Mouse (Mus musculus): ENCODE results near the gene Prrc2b. TPM values are rescaled to one million over a fixed set of nuclear protein-coding genes. Genes with fewer than 3 reads are reported as not detected.

Gene Prrc2b
- polyA plus RNA-seq, 1 experiment from 2014 or later: 36.1 TPM

DNA sequence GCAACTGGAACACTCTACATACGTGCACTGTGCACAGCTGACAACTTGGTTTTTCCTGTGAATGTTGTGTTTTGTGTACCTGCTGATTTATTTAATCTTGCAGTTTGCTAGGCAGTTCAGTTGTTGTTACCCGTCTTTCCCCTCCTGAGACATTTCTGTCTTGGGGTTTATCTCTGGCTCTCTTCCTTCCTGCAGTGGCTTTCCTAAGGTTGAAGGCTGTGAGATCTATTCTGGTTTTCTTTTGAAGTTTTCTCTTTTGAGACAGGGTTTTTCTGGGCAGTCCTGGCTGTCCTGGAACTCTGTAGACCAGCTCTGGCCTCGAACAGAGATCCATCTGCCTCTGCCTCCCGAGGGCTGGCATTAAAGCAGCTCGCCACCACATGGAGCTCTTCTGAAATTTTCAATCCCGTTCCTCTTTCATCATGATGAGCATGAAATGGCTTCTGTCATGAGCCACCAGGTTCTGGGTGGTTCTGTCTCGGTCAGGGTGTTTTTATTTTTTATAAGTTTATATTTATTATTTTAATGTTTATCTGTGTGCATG lies 4.2 kb downstream of the Prrc2b start:
- Histone ChIP-seq H3K4me3 (replicated peaks) (no peak overlapping the region), H3K27me3 (replicated peaks) (no peaks in the 10 kb centered on the region), H3K27ac (0 out of 2 replicates have a peak overlapping the region, but pooled peaks have one; percentile 6), H3K9ac (no peak overlapping the region), H3K36me3 (no peaks in the 10 kb centered on the region), H3K4me1 (replicated peaks) (peaks cover 73% of the 10 kb centered on the region), H3K9me3 (no peaks in the 10 kb centered on the region), H3K4me2 (replicated peaks) (peak overlapping the region; percentile 90)
- no peak for ATAC-seq
- 51% methylated on average over 7 of the region's 7 CpGs for WGBS

DNA sequence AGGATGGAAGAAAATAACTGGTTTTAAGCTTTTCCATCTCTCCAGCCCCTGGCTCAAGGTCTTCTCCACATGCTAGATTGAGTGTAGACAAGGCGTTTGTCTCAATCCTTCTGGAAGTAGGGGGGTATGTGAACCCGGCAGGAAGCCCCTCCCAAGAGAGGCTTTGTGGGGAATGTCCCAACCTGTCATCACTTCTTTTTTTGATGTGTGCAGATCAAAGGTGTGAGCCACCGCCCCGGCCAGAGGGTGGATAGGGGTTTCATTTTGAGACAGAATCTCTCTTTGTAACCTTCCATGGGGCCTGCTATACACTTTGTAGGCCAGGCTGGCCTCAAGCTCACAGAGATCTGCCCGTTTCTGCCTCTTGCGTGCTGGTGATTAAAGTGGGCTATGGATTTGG lies 4.7 kb downstream of the Prrc2b start:
- H3K36me3 ChIP-seq: no peaks in the 10 kb centered on the region
- peaks cover 77% of the 10 kb centered on the region for H3K4me1 ChIP-seq (replicated peaks)

DNA sequence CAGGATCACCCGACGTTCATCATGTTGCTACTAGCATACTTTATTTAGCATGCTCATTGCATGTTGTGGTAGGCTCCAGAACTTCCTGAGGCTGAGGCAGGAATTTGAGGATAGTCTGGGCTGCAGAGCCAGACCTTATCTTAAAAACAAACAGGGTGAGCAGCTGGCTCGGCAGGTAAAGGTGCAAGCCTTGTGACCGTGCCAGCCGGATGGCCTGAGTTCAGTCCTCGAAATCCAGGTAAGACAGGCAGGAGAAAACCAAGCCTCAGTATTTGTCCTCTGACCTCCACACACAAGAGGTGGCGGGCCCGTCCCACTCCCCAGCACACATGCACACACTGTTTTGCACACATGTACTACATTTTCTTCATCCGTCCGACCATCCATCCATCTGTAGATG lies 5.8 kb downstream of the Prrc2b start:
- no peak overlapping the region for H3K9ac ChIP-seq
- 42% methylated on average over 10 of the region's 10 CpGs for WGBS
- 0 out of 2 replicates have a peak overlapping the region, but pooled peaks have one; percentile 13 for H3K27ac ChIP-seq

More for the DNA sequence above, 4.7 kb downstream of the Prrc2b start:
- ATAC-seq: no peak
- no peak overlapping the region for H3K27ac ChIP-seq
- peak overlapping the region; percentile 22; the same call in 1 of the 2 replicates for H3K4me2 ChIP-seq (replicated peaks)
- no peak overlapping the region for H3K4me3 ChIP-seq (replicated peaks)
- H3K9ac ChIP-seq: no peak overlapping the region
- WGBS: 60% methylated on average over 6 of the region's 6 CpGs
- no peaks in the 10 kb centered on the region for H3K27me3 ChIP-seq (replicated peaks)
- H3K9me3 ChIP-seq: no peaks in the 10 kb centered on the region

GRCm38 (mm10) chr2:32157328-32157727 lies 6.4 kb downstream of the Prrc2b start:
- H3K27ac ChIP-seq: 0 out of 2 replicates have a peak overlapping the region, but pooled peaks have one; percentile 13
- no peaks in the 10 kb centered on the region for H3K36me3 ChIP-seq
- no peaks in the 10 kb centered on the region for H3K9me3 ChIP-seq
- peaks cover 78% of the 10 kb centered on the region for H3K4me1 ChIP-seq (replicated peaks)
- H3K27me3 ChIP-seq (replicated peaks): no peaks in the 10 kb centered on the region
- ATAC-seq: no peak
- 18% methylated on average over 4 of the region's 4 CpGs for WGBS
- no peak overlapping the region for H3K4me3 ChIP-seq (replicated peaks)
- H3K4me2 ChIP-seq (replicated peaks): peak overlapping the region; percentile 22; the same call in 1 of the 2 replicates
- no peak overlapping the region for H3K9ac ChIP-seq

More for the DNA sequence above, 5.8 kb downstream of the Prrc2b start:
- Histone ChIP-seq H3K9me3 (no peaks in the 10 kb centered on the region), H3K4me2 (replicated peaks) (peak overlapping the region; percentile 22), H3K36me3 (no peaks in the 10 kb centered on the region), H3K4me1 (replicated peaks) (peaks cover 77% of the 10 kb centered on the region), H3K27me3 (replicated peaks) (no peaks in the 10 kb centered on the region), H3K4me3 (replicated peaks) (no peak overlapping the region)
- no peak for ATAC-seq

GRCm38 (mm10) chr2:32158616-32159239 lies 7.8 kb downstream of the Prrc2b start:
- Histone ChIP-seq H3K27ac (no peak overlapping the region), H3K27me3 (replicated peaks) (no peaks in the 10 kb centered on the region), H3K4me1 (replicated peaks) (peaks cover 74% of the 10 kb centered on the region), H3K4me3 (replicated peaks) (no peak overlapping the region), H3K9me3 (no peaks in the 10 kb centered on the region), H3K36me3 (no peaks in the 10 kb centered on the region), H3K4me2 (replicated peaks) (no peak overlapping the region), H3K9ac (no peak overlapping the region; the same call in 1 of the 2 replicates)
- 67% methylated on average over 12 of the region's 12 CpGs for WGBS
- ATAC-seq: no peak

DNA sequence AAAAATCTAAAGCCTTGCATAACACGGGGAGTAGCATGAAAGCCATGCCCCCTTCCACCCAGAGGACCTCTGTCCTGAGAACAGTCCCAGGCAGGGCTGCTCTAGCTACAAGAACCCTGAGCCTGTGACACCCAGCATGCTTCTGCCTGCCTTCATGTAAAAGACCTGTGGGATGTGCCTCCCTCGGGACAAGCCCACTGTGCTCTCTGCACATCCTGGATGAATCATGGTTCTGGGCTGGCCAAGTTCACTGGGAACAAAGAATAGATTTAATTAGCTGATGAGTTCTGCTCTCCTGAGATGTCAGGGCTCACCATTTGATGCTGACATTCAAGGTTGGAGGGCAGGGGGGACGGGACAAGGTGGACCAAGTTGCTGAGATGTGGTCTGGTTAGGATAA lies 9.6 kb downstream of the Prrc2b start:
- Histone ChIP-seq H3K4me2 (replicated peaks) (no peak overlapping the region), H3K36me3 (no peaks in the 10 kb centered on the region), H3K9ac (no peak overlapping the region), H3K4me3 (replicated peaks) (no peak overlapping the region), H3K27ac (no peak overlapping the region), H3K27me3 (replicated peaks) (no peaks in the 10 kb centered on the region), H3K4me1 (replicated peaks) (peaks cover 72% of the 10 kb centered on the region), H3K9me3 (no peaks in the 10 kb centered on the region)
- ATAC-seq: no peak
- WGBS: 85% methylated on average over 3 of the region's 3 CpGs

DNA sequence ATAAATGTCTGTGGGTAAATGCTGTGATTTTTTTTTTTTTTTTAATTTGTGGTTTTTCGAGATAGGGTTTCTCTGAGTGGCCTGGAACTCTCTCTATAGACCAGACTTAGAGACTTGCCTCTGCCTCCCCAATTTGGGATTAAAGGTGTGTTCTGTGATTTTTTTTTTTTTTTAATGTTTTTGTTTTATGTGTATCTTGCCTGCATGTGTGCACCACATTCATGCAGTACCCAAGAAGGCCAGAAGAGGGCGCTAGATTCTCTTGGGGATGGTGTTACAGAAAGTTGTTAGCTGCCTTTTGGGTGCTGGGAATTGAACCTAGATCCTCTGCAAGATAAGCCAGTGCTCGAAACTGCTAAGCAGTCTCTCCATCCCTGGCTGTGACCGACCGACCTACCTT lies 10.1 kb downstream of the Prrc2b start:
- H3K4me2 ChIP-seq (replicated peaks): no peak overlapping the region
- H3K27ac ChIP-seq: no peak overlapping the region
- no peaks in the 10 kb centered on the region for H3K36me3 ChIP-seq
- H3K4me3 ChIP-seq (replicated peaks): no peak overlapping the region
- H3K9ac ChIP-seq: no peak overlapping the region
- H3K9me3 ChIP-seq: no peaks in the 10 kb centered on the region
- H3K27me3 ChIP-seq (replicated peaks): no peaks in the 10 kb centered on the region
- ATAC-seq: no peak
- H3K4me1 ChIP-seq (replicated peaks): peaks cover 70% of the 10 kb centered on the region
- WGBS: 85% methylated on average over 5 of the region's 5 CpGs

DNA sequence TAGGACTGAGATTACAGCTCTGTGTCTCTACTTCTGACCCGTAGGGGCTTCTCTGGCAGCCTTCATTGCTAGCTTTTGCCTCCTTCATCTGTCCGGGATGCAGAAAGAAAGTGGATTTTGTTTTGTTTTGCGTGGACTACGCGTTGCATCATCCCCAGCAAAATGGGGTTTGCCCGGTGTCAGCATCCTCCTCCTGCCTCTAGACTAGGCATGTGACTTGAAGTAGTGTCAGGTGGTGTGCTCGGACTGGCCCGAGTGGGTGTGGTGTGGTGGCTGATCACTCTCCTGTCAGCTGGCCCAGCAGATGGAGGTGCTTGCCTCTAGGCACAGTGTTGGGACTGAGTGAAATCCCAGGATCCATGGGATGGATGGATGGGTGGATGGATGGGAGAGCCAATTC lies 11.2 kb downstream of the Prrc2b start:
- H3K36me3 ChIP-seq: no peaks in the 10 kb centered on the region

DNA sequence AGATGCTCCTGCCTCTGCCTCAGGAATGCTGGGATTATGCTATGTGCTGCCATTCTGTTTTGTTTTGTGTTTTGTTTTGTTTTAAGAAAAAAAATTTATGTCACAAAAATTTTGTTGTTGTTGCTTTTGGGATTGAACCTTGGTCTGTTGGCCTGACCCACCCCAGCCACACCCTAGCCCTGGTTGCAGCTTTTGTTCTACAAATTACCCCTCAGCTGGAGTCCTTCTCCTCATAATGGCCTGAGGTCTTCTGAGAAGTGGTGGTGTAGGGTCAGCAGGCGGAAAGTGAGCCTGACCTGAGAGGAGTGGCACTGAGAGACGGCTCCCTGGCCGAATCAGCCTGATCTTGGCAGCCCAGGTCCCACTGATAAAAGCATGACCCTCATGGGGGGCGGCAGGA lies 11.8 kb downstream of the Prrc2b start:
- 77% methylated on average over 4 of the region's 4 CpGs for WGBS
- Histone ChIP-seq H3K9me3 (no peaks in the 10 kb centered on the region), H3K27ac (no peak overlapping the region), H3K4me1 (replicated peaks) (peaks cover 70% of the 10 kb centered on the region), H3K36me3 (no peaks in the 10 kb centered on the region), H3K4me3 (replicated peaks) (no peak overlapping the region), H3K27me3 (replicated peaks) (no peaks in the 10 kb centered on the region), H3K9ac (no peak overlapping the region), H3K4me2 (replicated peaks) (no peak overlapping the region)
- no peak for ATAC-seq

More for the DNA sequence above, 11.2 kb downstream of the Prrc2b start:
- ATAC-seq: no peak
- Histone ChIP-seq H3K4me1 (replicated peaks) (peaks cover 69% of the 10 kb centered on the region), H3K27ac (no peak overlapping the region), H3K27me3 (replicated peaks) (no peaks in the 10 kb centered on the region), H3K4me2 (replicated peaks) (no peak overlapping the region), H3K9me3 (no peaks in the 10 kb centered on the region), H3K9ac (no peak overlapping the region), H3K4me3 (replicated peaks) (no peak overlapping the region)
- 92% methylated on average over 8 of the region's 8 CpGs for WGBS

DNA sequence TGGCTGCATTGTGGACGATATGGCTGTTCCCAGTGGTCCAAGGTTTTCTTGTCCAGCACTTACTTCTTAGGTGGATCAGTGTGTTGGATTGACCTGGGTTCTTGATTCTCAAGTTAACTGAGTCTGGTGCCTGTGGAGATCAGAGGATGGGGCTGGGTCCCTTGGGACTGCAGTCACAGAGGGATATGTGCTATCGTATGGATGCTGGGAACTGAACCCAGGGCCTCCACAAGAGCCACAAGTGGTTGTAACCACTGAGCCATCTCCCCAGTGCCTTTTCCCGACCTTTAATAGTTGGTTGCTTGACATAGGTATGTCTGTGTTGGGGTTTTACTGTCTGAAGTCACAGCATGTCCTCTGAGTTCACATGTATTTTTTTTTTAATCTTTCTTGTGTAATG lies 12.2 kb downstream of the Prrc2b start:
- Histone ChIP-seq H3K9me3 (no peaks in the 10 kb centered on the region), H3K36me3 (no peaks in the 10 kb centered on the region), H3K27ac (no peak overlapping the region), H3K27me3 (replicated peaks) (no peaks in the 10 kb centered on the region), H3K4me2 (replicated peaks) (no peak overlapping the region), H3K4me3 (replicated peaks) (no peak overlapping the region), H3K9ac (no peak overlapping the region), H3K4me1 (replicated peaks) (peaks cover 71% of the 10 kb centered on the region)
- no peak for ATAC-seq
- 84% methylated on average over 3 of the region's 3 CpGs for WGBS

GRCm38 (mm10) chr2:32164503-32164902 lies 13.6 kb downstream of the Prrc2b start:
- H3K4me1 ChIP-seq (replicated peaks): peaks cover 61% of the 10 kb centered on the region
- no peak overlapping the region for H3K9ac ChIP-seq
- peak; percentile 13; the same call in 1 of the 2 replicates for ATAC-seq
- H3K27me3 ChIP-seq (replicated peaks): no peaks in the 10 kb centered on the region
- 0 out of 2 replicates have a peak overlapping the region, but pooled peaks have one; percentile 3 for H3K27ac ChIP-seq
- H3K4me2 ChIP-seq (replicated peaks): 0 out of 2 replicates have a peak overlapping the region, but pooled peaks have one; percentile 15
- no peaks in the 10 kb centered on the region for H3K36me3 ChIP-seq
- H3K4me3 ChIP-seq (replicated peaks): no peak overlapping the region
- H3K9me3 ChIP-seq: no peaks in the 10 kb centered on the region
- 54% methylated on average over 12 of the region's 12 CpGs for WGBS

DNA sequence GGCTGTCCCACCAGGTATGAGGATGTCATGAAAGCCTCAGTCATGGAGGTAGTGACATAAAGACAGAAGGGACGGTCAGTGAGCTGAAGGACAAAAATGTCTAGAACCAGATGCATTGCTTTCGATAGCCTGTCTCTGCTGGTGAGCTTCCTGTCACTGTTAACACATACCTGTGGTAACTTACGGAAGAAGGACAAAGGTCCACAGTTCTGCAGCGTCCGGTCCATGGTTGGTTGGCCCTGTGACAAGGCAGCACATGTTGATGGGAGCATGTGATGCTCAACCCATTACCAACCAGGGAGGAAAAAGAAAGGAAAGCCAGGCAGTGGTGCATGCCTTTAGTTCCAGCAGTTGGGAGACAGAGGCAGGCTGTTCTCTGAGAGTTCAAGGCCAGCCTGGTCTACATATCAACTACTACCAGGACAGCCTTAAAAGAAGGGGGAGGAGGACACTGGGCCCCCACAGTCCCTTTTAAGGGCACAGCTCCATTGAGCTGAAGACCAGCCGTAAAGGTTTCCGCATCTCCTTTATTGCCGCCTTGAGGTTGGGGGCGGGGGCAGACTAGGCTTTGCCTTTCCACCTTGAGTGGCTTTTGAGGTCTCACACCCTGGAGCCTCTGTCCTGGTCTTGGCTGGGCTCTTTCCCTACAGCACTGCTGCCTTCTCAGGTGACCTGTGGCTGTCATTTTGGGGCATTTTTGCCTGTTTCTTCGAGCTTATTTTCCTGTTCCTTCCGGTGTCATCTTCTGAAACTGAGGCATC lies 14.3 kb downstream of the Prrc2b start:
- H3K27me3 ChIP-seq (replicated peaks): no peaks in the 10 kb centered on the region
- H3K9ac ChIP-seq: no peak overlapping the region
- no peaks in the 10 kb centered on the region for H3K9me3 ChIP-seq
- H3K4me3 ChIP-seq (replicated peaks): no peak overlapping the region
- H3K4me2 ChIP-seq (replicated peaks): no peak overlapping the region
- 0 out of 2 replicates have a peak overlapping the region, but pooled peaks have one; percentile 3 for H3K27ac ChIP-seq
- H3K36me3 ChIP-seq: no peaks in the 10 kb centered on the region
- peak; percentile 31; the same call in 1 of the 2 replicates for ATAC-seq
- peaks cover 57% of the 10 kb centered on the region for H3K4me1 ChIP-seq (replicated peaks)
- 75% methylated on average over 11 of the region's 11 CpGs for WGBS

Measured in intestine, embryonic 15.5 days (tissue).